Mouse (Mus musculus) intestine, embryonic 15.5 days (tissue): ENCODE results near the gene Fgf10. TPM values are rescaled to one million over a fixed set of nuclear protein-coding genes. Genes with fewer than 3 reads are reported as not detected.

ENCODE experiments used
- ATAC-seq: fragments of 200-750 bp; cut with Nextera tagmentation; 2 replicates; pipeline ENCODE4 v1.8.0; 2017; ENCODE audit warnings: moderate TSS enrichment, moderate library complexity
- H3K27ac ChIP-seq: fragments of 300-500 bp; sonication (generic); 2 replicates; pipeline ENCODE4 v1.5.1; 2015; ENCODE audit warnings: mild to moderate bottlenecking, inconsistent platforms
- H3K27me3 ChIP-seq: fragments of 300-500 bp; sonication (generic); replicated peaks from 2 replicates; pipeline ENCODE4 v1.6.1; 2015; ENCODE audit warnings: inconsistent platforms
- H3K36me3 ChIP-seq: fragments of 300-500 bp; sonication (generic); 2 replicates; pipeline ENCODE4 v1.6.1; 2015; ENCODE audit warnings: inconsistent platforms
- H3K4me1 ChIP-seq: fragments of 300-500 bp; sonication (generic); replicated peaks from 2 replicates; pipeline ENCODE4 v1.6.1; 2015; ENCODE audit warnings: inconsistent platforms
- H3K4me2 ChIP-seq: fragments of 300-500 bp; sonication (generic); replicated peaks from 2 replicates; pipeline ENCODE4 v1.6.1; 2015; ENCODE audit warnings: mild to moderate bottlenecking, inconsistent platforms
- H3K4me3 ChIP-seq: fragments of 300-500 bp; sonication (generic); replicated peaks from 2 replicates; pipeline ENCODE4 v1.5.1; 2015; ENCODE audit warnings: inconsistent platforms
- H3K9ac ChIP-seq: fragments of 300-500 bp; sonication (generic); 2 replicates; pipeline ENCODE4 v1.6.1; 2015; ENCODE audit warnings: inconsistent platforms
- H3K9me3 ChIP-seq: fragments of 300-500 bp; sonication (generic); 2 replicates; pipeline ENCODE4 v1.6.1; 2016; ENCODE audit warnings: inconsistent platforms
- WGBS: fragments of 180-500 bp; shearing (Covaris S2); methylation state at CpG from one replicate; pipeline ENCODE4 v1.1.7; 2015; 5-methylcytosine and 5-hydroxymethylcytosine counted together
- polyA plus RNA-seq: library from polyadenylated mRNA; unstranded; fragments of >200 nt; fragmentation: Nextera tagmentation; extraction: Ambion mirVana; gene quantifications from 2 replicates; pipeline ENCODE4 v1.2.1, GENCODE M21; 2015

Fgf10 gene
- polyA plus RNA-seq, 1 experiment from 2014 or later: 3.0 TPM

- Histone ChIP-seq H3K9me3 (no peaks in the 10 kb centered on the region), H3K36me3 (no peaks in the 10 kb centered on the region), H3K27ac (no peak overlapping the region), H3K9ac (no peak overlapping the region), H3K4me1 (no peaks in the 10 kb centered on the region), H3K27me3 (no peaks in the 10 kb centered on the region), H3K4me2 (no peak overlapping the region), H3K4me3 (no peak overlapping the region)
- no peak for ATAC-seq
- WGBS: 28% methylated on average over 4 of the region's 4 CpGs
Measured at GRCm38 (mm10) chr13:118695103-118695502, 25.5 kb downstream of the Fgf10 start.

GRCm38 (mm10) chr13:118703727-118704126 lies 34.1 kb downstream of the Fgf10 start:
- no peak overlapping the region for H3K4me2 ChIP-seq
- H3K9ac ChIP-seq: no peak overlapping the region
- ATAC-seq: no peak
- H3K27ac ChIP-seq: no peak overlapping the region
- H3K27me3 ChIP-seq: no peaks in the 10 kb centered on the region
- H3K9me3 ChIP-seq: no peaks in the 10 kb centered on the region
- no peak overlapping the region for H3K4me3 ChIP-seq
- no peaks in the 10 kb centered on the region for H3K36me3 ChIP-seq
- H3K4me1 ChIP-seq: no peaks in the 10 kb centered on the region

- no peaks in the 10 kb centered on the region for H3K36me3 ChIP-seq
- H3K4me2 ChIP-seq: no peak overlapping the region
- 80% methylated on average over 3 of the region's 3 CpGs for WGBS
- no peak overlapping the region for H3K27ac ChIP-seq
- no peak for ATAC-seq
- H3K9ac ChIP-seq: no peak overlapping the region
- H3K9me3 ChIP-seq: no peaks in the 10 kb centered on the region
- H3K4me1 ChIP-seq: no peaks in the 10 kb centered on the region
- H3K27me3 ChIP-seq: no peaks in the 10 kb centered on the region
- H3K4me3 ChIP-seq: no peak overlapping the region
Measured at GRCm38 (mm10) chr13:118705716-118706115, 36.1 kb downstream of the Fgf10 start.

GRCm38 (mm10) chr13:118709912-118710311 lies 40.3 kb downstream of the Fgf10 start:
- Histone ChIP-seq H3K4me2 (no peak overlapping the region), H3K9me3 (no peaks in the 10 kb centered on the region), H3K4me3 (no peak overlapping the region), H3K36me3 (no peaks in the 10 kb centered on the region), H3K9ac (no peak overlapping the region), H3K27ac (no peak overlapping the region), H3K4me1 (peaks cover 5% of the 10 kb centered on the region; the same call in 1 of the 2 replicates), H3K27me3 (no peaks in the 10 kb centered on the region)
- WGBS: 68% methylated on average over 1 of the region's 1 CpGs
- ATAC-seq: peak; percentile 57; the same call in 1 of the 2 replicates

- peak overlapping the region; percentile 51 for H3K4me3 ChIP-seq
- no peak overlapping the region for H3K27ac ChIP-seq
- H3K4me1 ChIP-seq: peaks cover 7% of the 10 kb centered on the region; the same call in 1 of the 2 replicates
- peak overlapping the region; percentile 15; the same call in 1 of the 2 replicates for H3K9ac ChIP-seq
- H3K27me3 ChIP-seq: no peaks in the 10 kb centered on the region
- 1% methylated on average over 14 of the region's 14 CpGs for WGBS
- H3K4me2 ChIP-seq: peak overlapping the region; percentile 94
- no peaks in the 10 kb centered on the region for H3K36me3 ChIP-seq
- no peaks in the 10 kb centered on the region for H3K9me3 ChIP-seq
- no peak for ATAC-seq
Measured at GRCm38 (mm10) chr13:118713626-118714150, 44.1 kb downstream of the Fgf10 start.

- peak overlapping the region; percentile 41 for H3K9ac ChIP-seq
- WGBS: 0% methylated on average over 36 of the region's 36 CpGs
- H3K4me3 ChIP-seq: peak overlapping the region; percentile 51
- no peaks in the 10 kb centered on the region for H3K36me3 ChIP-seq
- H3K9me3 ChIP-seq: no peaks in the 10 kb centered on the region
- ATAC-seq: peak; percentile 55
- peak overlapping the region; percentile 94 for H3K4me2 ChIP-seq
- H3K4me1 ChIP-seq: peaks cover 7% of the 10 kb centered on the region; the same call in 1 of the 2 replicates
- no peaks in the 10 kb centered on the region for H3K27me3 ChIP-seq
- peak overlapping the region; percentile 46 for H3K27ac ChIP-seq
Measured at GRCm38 (mm10) chr13:118714284-118715065, 44.9 kb downstream of the Fgf10 start.

- H3K27ac ChIP-seq: peak overlapping the region; percentile 46
Measured at GRCm38 (mm10) chr13:118715066-118716018, 45.8 kb downstream of the Fgf10 start.

GRCm38 (mm10) chr13:118716265-118716664 lies 46.7 kb downstream of the Fgf10 start:
- Histone ChIP-seq H3K4me1 (peaks cover 7% of the 10 kb centered on the region; the same call in 1 of the 2 replicates), H3K9me3 (no peaks in the 10 kb centered on the region), H3K4me2 (peak overlapping the region; percentile 94), H3K4me3 (peak overlapping the region; percentile 51), H3K9ac (no peak overlapping the region), H3K27ac (no peak overlapping the region), H3K36me3 (no peaks in the 10 kb centered on the region), H3K27me3 (no peaks in the 10 kb centered on the region)
- no peak for ATAC-seq
- 16% methylated on average over 8 of the region's 8 CpGs for WGBS

More at GRCm38 (mm10) chr13:118715066-118716018, 45.8 kb downstream of the Fgf10 start:
- ATAC-seq: peak; percentile 52
- 1% methylated on average over 31 of the region's 31 CpGs for WGBS
- H3K4me3 ChIP-seq: peak overlapping the region; percentile 51
- no peaks in the 10 kb centered on the region for H3K36me3 ChIP-seq
- H3K4me2 ChIP-seq: peak overlapping the region; percentile 94
- no peaks in the 10 kb centered on the region for H3K9me3 ChIP-seq
- no peaks in the 10 kb centered on the region for H3K27me3 ChIP-seq
- H3K9ac ChIP-seq: peak overlapping the region; percentile 41
- peaks cover 7% of the 10 kb centered on the region; the same call in 1 of the 2 replicates for H3K4me1 ChIP-seq

GRCm38 (mm10) chr13:118716726-118717125 lies 47.1 kb downstream of the Fgf10 start:
- H3K27me3 ChIP-seq: no peaks in the 10 kb centered on the region
- no peaks in the 10 kb centered on the region for H3K9me3 ChIP-seq
- no peak overlapping the region for H3K27ac ChIP-seq
- WGBS: 56% methylated on average over 1 of the region's 1 CpGs
- no peak for ATAC-seq
- peak overlapping the region; percentile 51 for H3K4me3 ChIP-seq
- no peaks in the 10 kb centered on the region for H3K36me3 ChIP-seq
- peaks cover 7% of the 10 kb centered on the region; the same call in 1 of the 2 replicates for H3K4me1 ChIP-seq
- peak overlapping the region; percentile 94 for H3K4me2 ChIP-seq
- H3K9ac ChIP-seq: no peak overlapping the region

GRCm38 (mm10) chr13:118718396-118718795 lies 48.8 kb downstream of the Fgf10 start:
- no peak overlapping the region for H3K4me3 ChIP-seq
- H3K27me3 ChIP-seq: no peaks in the 10 kb centered on the region
- ATAC-seq: no peak
- WGBS: 41% methylated on average over 3 of the region's 3 CpGs
- no peaks in the 10 kb centered on the region for H3K9me3 ChIP-seq
- no peaks in the 10 kb centered on the region for H3K36me3 ChIP-seq
- H3K4me2 ChIP-seq: no peak overlapping the region
- no peak overlapping the region for H3K27ac ChIP-seq
- no peak overlapping the region for H3K9ac ChIP-seq
- H3K4me1 ChIP-seq: peaks cover 7% of the 10 kb centered on the region; the same call in 1 of the 2 replicates

GRCm38 (mm10) chr13:118721668-118722067 lies 52.1 kb downstream of the Fgf10 start:
- H3K36me3 ChIP-seq: no peaks in the 10 kb centered on the region
- H3K4me3 ChIP-seq: no peak overlapping the region
- no peaks in the 10 kb centered on the region for H3K9me3 ChIP-seq
- H3K27ac ChIP-seq: no peak overlapping the region
- no peak overlapping the region for H3K4me2 ChIP-seq
- H3K9ac ChIP-seq: no peak overlapping the region
- WGBS: 37% methylated on average over 1 of the region's 1 CpGs
- no peaks in the 10 kb centered on the region for H3K27me3 ChIP-seq
- no peaks in the 10 kb centered on the region for H3K4me1 ChIP-seq
- ATAC-seq: no peak
